Mouse (Mus musculus) spleen, adult 2 months (tissue): Measurements from ENCODE around the gene Pdpk1.

Experiments used
- CTCF ChIP-seq: fragments of 200-500 bp; IDR thresholded peaks from 2 replicates; pipeline ENCODE4 v1.5.1; 2011; ENCODE audit warnings: mild to moderate bottlenecking, inconsistent platforms; ENCODE audit not compliant: insufficient read depth, insufficient read length, insufficient replicate concordance; ENCODE audit errors: extremely low read depth
- POLR2A ChIP-seq: fragments of 200-500 bp; IDR thresholded peaks from 2 replicates; pipeline ENCODE4 v1.6.1; 2011; ENCODE audit warnings: low read depth, low read length, inconsistent platforms

DNA sequence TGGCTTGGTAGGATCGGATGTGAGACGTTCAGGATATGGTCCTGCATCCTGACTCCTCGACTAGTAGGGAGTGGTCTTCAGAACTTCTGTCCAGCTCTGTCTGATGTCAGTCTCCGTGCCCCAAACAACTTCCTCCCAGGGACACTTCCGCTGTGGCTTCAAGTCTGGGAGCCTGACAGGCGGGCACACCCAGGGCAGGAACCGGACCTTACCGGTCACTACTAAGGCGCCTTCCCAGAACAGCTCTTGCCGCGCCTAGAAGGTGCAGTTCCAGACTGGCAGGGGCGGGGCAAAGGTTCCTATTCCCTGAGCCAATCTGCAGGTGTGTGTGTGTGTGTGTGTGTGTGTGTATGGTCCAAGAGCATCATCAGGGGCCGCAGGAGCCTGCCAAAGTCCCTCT lies 113.4 kb downstream of the Pdpk1 start:
- no peak for TF ChIP-seq CTCF
- no peak for TF ChIP-seq POLR2A
